Mouse (Mus musculus) lung, embryonic 14.5 days (tissue): ENCODE data around the gene Plcb4. TPM values are rescaled to one million over a fixed set of nuclear protein-coding genes. Genes with fewer than 3 reads are reported as not detected.
A peak's percentile ranks its signal among the peaks of the same experiment; 100 is the strongest.

ENCODE experiments used
- ATAC-seq: fragments of 200-750 bp; cut with Nextera tagmentation; 2 replicates; pipeline ENCODE4 v1.8.0; 2017; ENCODE audit warnings: mild to moderate bottlenecking, moderate TSS enrichment, moderate library complexity; ENCODE audit not compliant: insufficient read depth
- DNase-seq: peaks from one replicate; pipeline ENCODE4 v3.0.0-alpha.2; 2015
- H3K27ac ChIP-seq: fragments of 300-500 bp; sonication (generic); 2 replicates; pipeline ENCODE4 v1.5.1; 2014; ENCODE audit warnings: low read depth, mild to moderate bottlenecking, moderate library complexity
- H3K27me3 ChIP-seq: fragments of 300-500 bp; sonication (generic); 2 replicates; pipeline ENCODE4 v1.6.1; 2014; ENCODE audit warnings: low read length, control low read depth; ENCODE audit not compliant: insufficient read depth
- H3K36me3 ChIP-seq: fragments of 300-500 bp; sonication (generic); 2 replicates; pipeline ENCODE4 v1.6.1; 2014; ENCODE audit warnings: control low read depth; ENCODE audit not compliant: insufficient read depth
- H3K4me1 ChIP-seq: fragments of 300-500 bp; sonication (generic); 2 replicates; pipeline ENCODE4 v1.6.1; 2014; ENCODE audit warnings: antibody characterized with exemption, control low read depth; ENCODE audit not compliant: insufficient read depth
- H3K4me2 ChIP-seq: fragments of 300-500 bp; sonication (generic); 2 replicates; pipeline ENCODE4 v1.6.1; 2014; ENCODE audit warnings: mild to moderate bottlenecking
- H3K4me3 ChIP-seq: fragments of 300-500 bp; sonication (generic); 2 replicates; pipeline ENCODE4 v1.5.1; 2014; ENCODE audit warnings: low read depth, low read length
- H3K9ac ChIP-seq: fragments of 300-500 bp; sonication (generic); 2 replicates; pipeline ENCODE4 v1.6.1; 2014
- H3K9me3 ChIP-seq: fragments of 300-500 bp; sonication (generic); 2 replicates; pipeline ENCODE4 v1.6.1; 2016; ENCODE audit warnings: low read depth, low read length, control low read depth
- CTCF ChIP-seq: IDR thresholded peaks from 2 replicates; pipeline ENCODE4 v1.5.1; 2016; ENCODE audit warnings: antibody characterized with exemption, low read depth
- WGBS: fragments of 180-500 bp; shearing (Covaris S2); extraction: QIAGEN DNeasy Blood & Tissue Kit; methylation state at CpG from one replicate; pipeline ENCODE4 v1.1.7; 2014; 5-methylcytosine and 5-hydroxymethylcytosine counted together
- polyA plus RNA-seq: library from polyadenylated mRNA; unstranded; fragments of >200 nt; fragmentation: Nextera tagmentation; extraction: Ambion mirVana; gene quantifications from 2 replicates; pipeline ENCODE4 v1.2.1, GENCODE M21; 2014

The Plcb4 gene
- polyA plus RNA-seq, 1 experiment from 2014 or later: 20.5 TPM

DNA sequence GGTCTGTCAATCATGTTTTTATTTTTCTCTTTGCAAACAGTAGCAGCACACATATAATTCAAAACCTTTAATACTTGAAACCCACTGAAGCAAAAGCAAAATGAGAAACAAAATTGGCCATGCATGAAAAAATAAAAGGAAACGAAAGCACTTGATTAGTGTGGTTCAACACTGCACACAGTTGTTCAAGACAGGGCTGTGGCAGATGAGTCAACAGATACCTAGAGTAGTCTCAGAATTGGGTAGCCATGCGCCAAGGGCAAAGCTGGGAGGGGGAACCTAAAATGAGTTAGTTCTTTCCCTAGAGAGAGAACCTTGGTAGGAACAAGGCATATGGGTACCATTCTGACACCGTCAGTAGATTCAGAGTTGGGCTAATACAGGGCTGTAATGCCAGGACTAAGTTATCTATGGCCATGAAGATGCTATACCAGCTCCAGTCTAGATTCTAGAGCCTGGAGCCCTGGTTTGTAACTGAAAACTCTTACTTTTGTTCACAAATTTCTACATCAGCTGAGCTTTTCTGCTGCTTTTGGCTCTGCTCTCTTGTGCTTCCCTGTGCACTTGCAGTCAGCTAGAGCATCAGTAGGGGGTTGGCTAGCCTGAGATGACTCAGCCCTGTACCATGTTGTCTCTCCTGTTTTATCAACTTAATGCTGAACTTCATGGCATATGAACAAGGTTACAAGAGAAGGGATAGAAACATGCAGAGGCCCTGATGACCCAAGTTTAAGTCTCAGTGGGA lies 168.0 kb downstream of the Plcb4 start:
- no peaks in the 10 kb centered on the region for H3K9me3 ChIP-seq
- H3K27ac ChIP-seq: no peak overlapping the region
- H3K4me3 ChIP-seq: no peak overlapping the region
- H3K4me1 ChIP-seq: no peaks in the 10 kb centered on the region
- no peak for DNase-seq
- H3K27me3 ChIP-seq: no peaks in the 10 kb centered on the region
- H3K36me3 ChIP-seq: no peaks in the 10 kb centered on the region
- ATAC-seq: no peak
- no peak for TF ChIP-seq CTCF
- no peak overlapping the region for H3K4me2 ChIP-seq
- WGBS: 87% methylated on average over 3 of the region's 3 CpGs
- no peak overlapping the region for H3K9ac ChIP-seq

- Histone ChIP-seq H3K4me1 (no peaks in the 10 kb centered on the region), H3K9me3 (no peaks in the 10 kb centered on the region), H3K27ac (no peak overlapping the region), H3K9ac (no peak overlapping the region), H3K4me2 (no peak overlapping the region), H3K36me3 (no peaks in the 10 kb centered on the region), H3K27me3 (no peaks in the 10 kb centered on the region), H3K4me3 (no peak overlapping the region)
- peak; percentile 33 for DNase-seq
- TF ChIP-seq CTCF: no peak
- WGBS: 47% methylated on average over 2 of the region's 2 CpGs
- no peak for ATAC-seq
Measured at GRCm38 (mm10) chr2:135828446-135828845, 169.6 kb downstream of the Plcb4 start.

- H3K4me3 ChIP-seq: no peak overlapping the region
- no peak overlapping the region for H3K9ac ChIP-seq
- no peak for TF ChIP-seq CTCF
- no peaks in the 10 kb centered on the region for H3K9me3 ChIP-seq
- no peak for DNase-seq
- ATAC-seq: no peak
- no peaks in the 10 kb centered on the region for H3K36me3 ChIP-seq
- H3K4me2 ChIP-seq: no peak overlapping the region
- WGBS: 74% methylated on average over 3 of the region's 3 CpGs
- H3K27ac ChIP-seq: no peak overlapping the region
- no peaks in the 10 kb centered on the region for H3K27me3 ChIP-seq
- H3K4me1 ChIP-seq: no peaks in the 10 kb centered on the region
Measured at GRCm38 (mm10) chr2:135833743-135834142, 174.9 kb downstream of the Plcb4 start.

- no peak for DNase-seq
- no peaks in the 10 kb centered on the region for H3K27me3 ChIP-seq
- no peaks in the 10 kb centered on the region for H3K36me3 ChIP-seq
- H3K4me2 ChIP-seq: no peak overlapping the region
- no peak overlapping the region for H3K9ac ChIP-seq
- no peaks in the 10 kb centered on the region for H3K4me1 ChIP-seq
- no peak for TF ChIP-seq CTCF
- no peak overlapping the region for H3K4me3 ChIP-seq
- H3K9me3 ChIP-seq: no peaks in the 10 kb centered on the region
- WGBS: 75% methylated on average over 2 of the region's 2 CpGs
- ATAC-seq: no peak
- no peak overlapping the region for H3K27ac ChIP-seq
Measured at GRCm38 (mm10) chr2:135834435-135834834, 175.6 kb downstream of the Plcb4 start.

DNA sequence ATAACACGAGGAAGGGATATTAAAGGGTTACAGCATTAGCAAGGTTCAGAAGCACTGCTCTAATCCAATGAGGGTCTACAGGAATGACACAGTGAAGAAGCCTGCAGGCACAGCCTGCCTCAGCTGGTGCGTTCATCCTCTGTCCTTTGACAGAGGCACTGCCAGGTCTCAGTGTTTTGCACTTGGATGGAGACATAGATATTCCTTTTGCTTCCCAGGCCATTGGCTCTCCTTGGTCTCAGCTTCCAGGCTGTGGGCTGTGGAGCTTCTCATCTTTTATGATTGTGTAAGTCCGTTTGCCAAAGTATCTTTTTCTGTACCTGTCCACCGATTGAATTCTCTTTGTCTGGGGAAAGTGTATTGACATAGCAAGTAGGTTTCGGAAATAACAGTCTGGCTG lies 177.1 kb downstream of the Plcb4 start:
- no peaks in the 10 kb centered on the region for H3K27me3 ChIP-seq
- ATAC-seq (no peak), DNase-seq (no peak)
- no peak for TF ChIP-seq CTCF
- H3K4me3 ChIP-seq: no peak overlapping the region
- no peak overlapping the region for H3K9ac ChIP-seq
- no peak overlapping the region for H3K4me2 ChIP-seq
- no peak overlapping the region for H3K27ac ChIP-seq
- no peaks in the 10 kb centered on the region for H3K4me1 ChIP-seq
- no peaks in the 10 kb centered on the region for H3K9me3 ChIP-seq
- no peaks in the 10 kb centered on the region for H3K36me3 ChIP-seq
- WGBS: 81% methylated on average over 5 of the region's 5 CpGs

- no peaks in the 10 kb centered on the region for H3K27me3 ChIP-seq
- H3K4me1 ChIP-seq: no peaks in the 10 kb centered on the region
- H3K27ac ChIP-seq: no peak overlapping the region
- TF ChIP-seq CTCF: no peak
- H3K4me3 ChIP-seq: no peak overlapping the region
- DNase-seq (no peak), ATAC-seq (no peak)
- WGBS: 89% methylated on average over 3 of the region's 3 CpGs
- no peak overlapping the region for H3K9ac ChIP-seq
- no peaks in the 10 kb centered on the region for H3K36me3 ChIP-seq
- no peaks in the 10 kb centered on the region for H3K9me3 ChIP-seq
- H3K4me2 ChIP-seq: no peak overlapping the region
Measured at GRCm38 (mm10) chr2:135836426-135836825, 177.6 kb downstream of the Plcb4 start.

DNA sequence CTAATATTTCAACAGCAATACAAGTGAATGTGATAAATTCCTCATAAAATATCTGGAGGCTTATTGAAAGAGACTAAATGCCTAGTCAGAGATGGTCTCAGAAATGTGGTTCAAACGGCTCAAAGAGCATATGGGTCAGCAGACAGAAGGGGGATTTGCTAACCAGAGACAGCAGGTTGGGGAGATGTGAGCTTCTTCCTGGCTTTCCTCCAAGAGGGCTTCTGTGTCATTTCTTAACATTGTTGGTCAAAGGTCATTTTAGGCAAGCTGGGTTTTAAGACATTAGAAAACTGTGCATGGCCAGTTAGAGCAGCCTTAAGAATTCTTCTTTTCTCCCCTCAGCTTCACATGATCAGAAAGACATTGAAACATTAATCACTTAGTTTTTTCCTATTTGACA lies 178.9 kb downstream of the Plcb4 start:
- Histone ChIP-seq H3K4me2 (no peak overlapping the region), H3K9me3 (no peaks in the 10 kb centered on the region), H3K27me3 (no peaks in the 10 kb centered on the region), H3K36me3 (no peaks in the 10 kb centered on the region), H3K4me1 (no peaks in the 10 kb centered on the region), H3K27ac (no peak overlapping the region), H3K4me3 (no peak overlapping the region), H3K9ac (no peak overlapping the region)
- ATAC-seq (no peak), DNase-seq (no peak)
- WGBS: 75% methylated on average over 1 of the region's 1 CpGs
- no peak for TF ChIP-seq CTCF
